Mouse (Mus musculus): ENCODE measurements at regions not wholly inside any gene's neighbourhood (a gene's known extent, or its start where the extent isn't known, plus 50 kb on each side); places are given as distances from the start of the nearest gene placed in this dataset.

DNA sequence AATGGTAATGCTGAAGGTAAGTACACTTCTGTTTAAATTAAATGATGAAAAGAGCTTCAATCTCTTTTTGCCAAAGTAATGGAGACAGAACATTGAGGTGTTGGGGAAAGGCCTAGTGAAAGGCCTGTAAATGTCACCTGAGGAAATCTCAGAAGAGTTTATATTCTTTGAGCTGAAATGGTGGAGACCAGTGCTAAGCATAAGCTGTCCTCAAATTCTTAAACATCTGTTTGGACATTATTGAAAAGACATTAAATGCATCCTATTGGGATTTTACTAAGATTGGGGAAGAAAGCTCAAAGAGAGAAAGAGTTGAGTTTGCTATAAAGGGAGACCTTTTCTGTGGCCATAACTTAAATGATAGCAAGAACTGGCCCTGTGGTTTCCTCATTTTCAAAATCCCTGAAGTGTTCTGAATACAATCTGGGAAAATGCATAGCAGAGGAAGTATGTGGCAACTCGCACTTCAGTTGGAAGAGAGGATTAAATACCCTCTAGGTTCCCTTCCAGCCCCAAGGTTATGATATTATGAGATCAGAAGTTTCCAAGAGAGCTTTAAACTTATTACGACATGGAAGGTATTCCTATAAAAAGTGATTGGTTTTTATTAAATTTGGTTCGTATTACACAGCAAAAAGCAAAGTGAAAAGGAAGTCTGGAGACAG is 492.3 kb downstream of the 1190002N15Rik start:
- DNase-seq, result no peak
- TF ChIP-seq POLR2A (IDR thresholded peaks at IDR 0.05; ENCODE audit: borderline replicate concordance, extremely low read depth, low read depth, low read length) (no peak), CTCF (IDR thresholded peaks at IDR 0.05; ENCODE audit: insufficient read depth, low read length) (no peak)
- Histone ChIP-seq H3K4me1 (ENCODE audit: control insufficient read depth, insufficient read depth, low read length) (no peaks in the 10 kb centered on the region), H3K4me3 (replicated peaks; ENCODE audit: extremely low read depth, low read depth, low read length) (no peak overlapping the region)
- 67% methylated on average over 3 of the region's 3 CpGs for WGBS

DNA sequence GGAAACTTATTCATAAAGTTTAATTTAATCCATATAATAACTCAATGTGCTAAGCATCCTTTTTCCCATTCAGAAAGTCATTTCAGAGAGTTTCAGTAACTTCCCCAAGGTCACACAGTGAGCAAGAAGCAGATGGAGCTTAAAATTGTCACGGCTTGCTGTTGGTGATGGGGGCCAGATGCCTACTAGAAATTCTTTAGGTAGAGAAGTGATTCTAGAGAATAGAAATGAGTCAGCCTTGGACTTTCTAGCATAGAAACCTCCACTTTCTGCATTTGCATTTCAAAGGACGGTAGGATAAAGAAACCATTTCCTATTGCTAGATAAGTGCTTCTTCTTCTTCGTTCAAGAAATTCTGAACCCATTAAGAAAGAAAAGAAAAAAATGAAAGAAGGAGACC is 514.1 kb downstream of the 1190002N15Rik start:
- Histone ChIP-seq H3K4me3 (replicated peaks; ENCODE audit: extremely low read depth, low read depth, low read length) (no peak overlapping the region), H3K4me1 (ENCODE audit: control insufficient read depth, insufficient read depth, low read length) (no peaks in the 10 kb centered on the region)
- TF ChIP-seq CTCF (IDR thresholded peaks at IDR 0.05; ENCODE audit: insufficient read depth, low read length) (no peak), POLR2A (IDR thresholded peaks at IDR 0.05; ENCODE audit: borderline replicate concordance, extremely low read depth, low read depth, low read length) (no peak)
- 61% methylated on average over 3 of the region's 3 CpGs for whole genome bisulfite sequencing
- DNase-seq, result no peak

GRCm38 (mm10) chr9:94021293-94021903 is 516.5 kb downstream of the 1190002N15Rik start:
- H3K4me3 ChIP-seq (replicated peaks; ENCODE audit: extremely low read depth, low read depth, low read length), result no peak overlapping the region
- 37% methylated on average over 1 of the region's 1 CpGs for WGBS
- TF ChIP-seq CTCF (IDR thresholded peaks at IDR 0.05; ENCODE audit: insufficient read depth, low read length) (no peak), POLR2A (IDR thresholded peaks at IDR 0.05; ENCODE audit: borderline replicate concordance, extremely low read depth, low read depth, low read length) (no peak)
- no peak for DNase-seq
- no peaks in the 10 kb centered on the region for H3K4me1 ChIP-seq (ENCODE audit: control insufficient read depth, insufficient read depth, low read length)

- H3K4me1 ChIP-seq (ENCODE audit: control insufficient read depth, insufficient read depth, low read length), result no peaks in the 10 kb centered on the region
- TF ChIP-seq POLR2A (IDR thresholded peaks at IDR 0.05; ENCODE audit: borderline replicate concordance, extremely low read depth, low read depth, low read length) (no peak), CTCF (IDR thresholded peaks at IDR 0.05; ENCODE audit: insufficient read depth, low read length) (no peak)
- no peak overlapping the region for H3K4me3 ChIP-seq (replicated peaks; ENCODE audit: extremely low read depth, low read depth, low read length)
- DNase-seq, result no peak
Measured at GRCm38 (mm10) chr9:94016747-94017487, 521.0 kb downstream of the 1190002N15Rik start.

GRCm38 (mm10) chr9:93992216-93992615 is 545.7 kb downstream of the 1190002N15Rik start:
- 67% methylated on average over 3 of the region's 3 CpGs for WGBS
- TF ChIP-seq POLR2A (IDR thresholded peaks at IDR 0.05; ENCODE audit: borderline replicate concordance, extremely low read depth, low read depth, low read length), result no peak
- no peak for TF ChIP-seq CTCF (IDR thresholded peaks at IDR 0.05; ENCODE audit: insufficient read depth, low read length)
- Histone ChIP-seq H3K4me1 (ENCODE audit: control insufficient read depth, insufficient read depth, low read length) (no peaks in the 10 kb centered on the region), H3K4me3 (replicated peaks; ENCODE audit: extremely low read depth, low read depth, low read length) (no peak overlapping the region)
- no peak for DNase-seq

DNA sequence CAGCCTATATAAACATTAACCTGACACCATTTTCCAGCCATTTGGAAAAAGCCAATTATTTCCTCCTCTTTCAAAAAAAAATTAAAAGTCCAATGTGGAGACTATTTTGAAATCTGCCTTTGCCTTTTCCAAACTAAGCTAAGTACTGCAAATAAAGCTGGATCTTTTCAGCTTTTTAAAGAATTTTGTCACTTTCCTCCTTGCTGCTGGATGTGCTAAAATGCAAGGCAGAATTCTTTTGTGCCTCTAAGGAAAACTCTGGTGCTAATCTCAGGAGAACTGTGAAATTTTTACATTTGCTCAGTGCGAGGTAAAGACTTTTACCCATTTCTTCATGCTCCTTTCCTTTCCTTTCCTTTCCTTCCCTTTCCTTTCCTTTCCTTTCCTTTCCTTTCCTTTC is 546.7 kb downstream of the 1190002N15Rik start:
- no peak for DNase-seq
- Histone ChIP-seq H3K4me3 (replicated peaks; ENCODE audit: extremely low read depth, low read depth, low read length) (no peak overlapping the region), H3K4me1 (ENCODE audit: control insufficient read depth, insufficient read depth, low read length) (no peaks in the 10 kb centered on the region)
- TF ChIP-seq CTCF (IDR thresholded peaks at IDR 0.05; ENCODE audit: insufficient read depth, low read length) (no peak), POLR2A (IDR thresholded peaks at IDR 0.05; ENCODE audit: borderline replicate concordance, extremely low read depth, low read depth, low read length) (no peak)
- 52% methylated on average over 1 of the region's 1 CpGs for WGBS

DNA sequence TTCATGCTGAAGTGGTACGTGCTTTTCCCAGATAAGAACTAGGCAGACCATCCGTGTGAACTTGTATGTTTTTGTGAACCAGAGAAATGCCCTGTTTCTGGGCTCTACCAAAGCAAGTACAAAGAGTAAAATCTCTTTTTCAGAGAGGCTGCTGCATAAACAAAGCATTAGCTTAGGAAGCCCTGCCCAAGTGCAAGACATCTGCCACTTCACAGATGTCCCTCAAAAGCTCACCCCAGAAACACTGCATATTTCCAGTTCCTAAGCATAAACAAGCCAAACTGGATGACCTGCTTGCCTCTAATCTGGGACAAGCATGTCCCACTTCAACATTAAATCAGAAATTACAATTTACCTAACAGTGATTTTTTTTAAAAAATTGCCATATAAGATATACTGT is 556.7 kb downstream of the 1190002N15Rik start:
- no peak overlapping the region for H3K4me3 ChIP-seq (replicated peaks; ENCODE audit: extremely low read depth, low read depth, low read length)
- H3K4me1 ChIP-seq (ENCODE audit: control insufficient read depth, insufficient read depth, low read length), result no peaks in the 10 kb centered on the region
- no peak for DNase-seq
- 44% methylated on average over 2 of the region's 2 CpGs for WGBS
- TF ChIP-seq CTCF (IDR thresholded peaks at IDR 0.05; ENCODE audit: insufficient read depth, low read length) (no peak), POLR2A (IDR thresholded peaks at IDR 0.05; ENCODE audit: borderline replicate concordance, extremely low read depth, low read depth, low read length) (no peak)

GRCm38 (mm10) chr9:93969691-93970284 is 568.1 kb downstream of the 1190002N15Rik start:
- WGBS, result 67% methylated on average over 6 of the region's 6 CpGs
- no peak for TF ChIP-seq CTCF (IDR thresholded peaks at IDR 0.05; ENCODE audit: insufficient read depth, low read length)
- TF ChIP-seq POLR2A (IDR thresholded peaks at IDR 0.05; ENCODE audit: borderline replicate concordance, extremely low read depth, low read depth, low read length), result no peak
- no peak overlapping the region for H3K4me3 ChIP-seq (replicated peaks; ENCODE audit: extremely low read depth, low read depth, low read length)
- no peak for DNase-seq
- no peaks in the 10 kb centered on the region for H3K4me1 ChIP-seq (ENCODE audit: control insufficient read depth, insufficient read depth, low read length)

DNA sequence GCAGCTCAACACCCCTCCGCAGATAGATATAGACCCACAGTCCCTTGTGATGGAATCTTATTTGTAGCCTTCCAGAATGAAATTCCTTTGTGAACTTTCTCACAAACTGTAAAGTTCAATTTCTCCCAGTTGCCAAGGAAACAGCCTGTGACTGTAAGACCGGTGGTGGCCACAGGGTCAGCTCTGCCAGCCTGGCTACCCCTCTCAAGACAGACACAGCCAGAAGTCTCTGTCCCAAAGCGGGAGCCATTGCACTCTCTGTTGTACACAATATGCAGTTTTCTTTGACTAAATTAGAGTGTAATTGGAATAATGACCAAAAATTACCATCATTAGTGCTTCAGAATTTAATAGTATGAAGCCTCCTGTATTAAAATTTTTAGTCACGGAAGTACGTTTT is 568.8 kb downstream of the 1190002N15Rik start:
- Histone ChIP-seq H3K4me3 (replicated peaks; ENCODE audit: extremely low read depth, low read depth, low read length) (no peak overlapping the region), H3K4me1 (ENCODE audit: control insufficient read depth, insufficient read depth, low read length) (no peaks in the 10 kb centered on the region)
- no peak for TF ChIP-seq CTCF (IDR thresholded peaks at IDR 0.05; ENCODE audit: insufficient read depth, low read length)
- no peak for TF ChIP-seq POLR2A (IDR thresholded peaks at IDR 0.05; ENCODE audit: borderline replicate concordance, extremely low read depth, low read depth, low read length)
- 88% methylated on average over 5 of the region's 5 CpGs for WGBS
- no peak for DNase-seq
